Mouse (Mus musculus): Measurements from ENCODE around the gene Cel.

GRCm38 (mm10) chr2:28537995-28538816 lies 25.0 kb downstream of the Cel start:
- TF ChIP-seq EP300 (IDR thresholded peaks at IDR 0.05; ENCODE audit: low read depth) (no peak), CTCF (IDR thresholded peaks at IDR 0.05; ENCODE audit: low read depth) (no peak)

Measured in liver, embryonic 14.5 days (tissue).